Comparison of ENCODE assay signal across 7 mouse cellular contexts in genomic region chr16:31935091-31935979, GRCm38 (mm10). TPM values are rescaled to one million over a fixed set of nuclear protein-coding genes. Genes with fewer than 3 reads are reported as not detected.
DNase-seq lines count a peak whose midpoint lies in the region; ATAC-seq lines count a peak whose summit lies in the region.

No protein-coding gene starts in this region.

- ATAC-seq in lung, embryonic 15.5 days (ENCODE audit: borderline replicate concordance, extremely low read depth, low FRiP score, low TSS enrichment), result no peak
- peak; percentile 13 for ATAC-seq in frontal cortex, adult (ENCODE audit: low TSS enrichment)
- ATAC-seq in limb, embryonic 12.5 days (ENCODE audit: insufficient number of reproducible peaks, insufficient read depth, low FRiP score, low TSS enrichment, low read depth), result no peak
- no peak for ATAC-seq in neural tube, embryonic 14.5 days (ENCODE audit: low read depth)
- ATAC-seq in erythroid progenitor cell, adult 5-6 weeks (replicated peaks; ENCODE audit: low FRiP score, poor library complexity, severe bottlenecking), result no peak

- peak overlapping the region; percentile 24 for H3K4me3 ChIP-seq in lung, embryonic 15.5 days
- peak overlapping the region; percentile 30 for H3K4me3 ChIP-seq in limb, embryonic 12.5 days (replicated peaks)
- H3K4me3 ChIP-seq in neural tube, embryonic 14.5 days (ENCODE audit: low read depth, low read length), result peak overlapping the region; percentile 39

- H3K27ac ChIP-seq in lung, embryonic 15.5 days, result no peak overlapping the region
- no peak overlapping the region for H3K27ac ChIP-seq in limb, embryonic 12.5 days
- H3K27ac ChIP-seq in neural tube, embryonic 14.5 days (ENCODE audit: low read depth, low read length), result no peak overlapping the region

- H3K9ac ChIP-seq in lung, embryonic 15.5 days, result no peak overlapping the region
- peak overlapping the region; percentile 37; the same call in 1 of the 2 replicates for H3K9ac ChIP-seq in limb, embryonic 12.5 days (replicated peaks)
- H3K9ac ChIP-seq in neural tube, embryonic 14.5 days (replicated peaks; ENCODE audit: low read depth, low read length), result peak overlapping the region; percentile 70

- 4% methylated on average over 36 of the region's 36 CpGs for WGBS in lung, embryonic 15.5 days
- WGBS in limb, embryonic 12.5 days, result 5% methylated on average over 36 of the region's 36 CpGs
- WGBS in neural tube, embryonic 14.5 days, result 6% methylated on average over 36 of the region's 36 CpGs

- 0 out of 2 replicates have a peak, but pooled peaks cover 4% of the 10 kb centered on the region for H3K9me3 ChIP-seq in lung, embryonic 15.5 days
- no peaks in the 10 kb centered on the region; the same call in 1 of the 2 replicates for H3K9me3 ChIP-seq in limb, embryonic 12.5 days
- no peaks in the 10 kb centered on the region for H3K9me3 ChIP-seq in neural tube, embryonic 14.5 days (ENCODE audit: control insufficient read depth, low read length)

- no peak for DNase-seq in lung, postnatal 25 days (ENCODE audit: low spot score)
- peak; percentile 50 for DNase-seq in cerebellum, adult 9-10 months

- peaks cover 48% of the 10 kb centered on the region for H3K27me3 ChIP-seq in lung, embryonic 15.5 days
- H3K27me3 ChIP-seq in limb, embryonic 12.5 days, result peaks cover 57% of the 10 kb centered on the region
- H3K27me3 ChIP-seq in neural tube, embryonic 14.5 days (ENCODE audit: control insufficient read depth, insufficient read depth, low read length), result no peaks in the 10 kb centered on the region

- peak overlapping the region; percentile 52 for H3K4me2 ChIP-seq in lung, embryonic 15.5 days
- peak overlapping the region; percentile 51 for H3K4me2 ChIP-seq in limb, embryonic 12.5 days
- H3K4me2 ChIP-seq in neural tube, embryonic 14.5 days (ENCODE audit: low read depth, low read length), result peak overlapping the region; percentile 83

- H3K36me3 ChIP-seq in lung, embryonic 15.5 days, result no peaks in the 10 kb centered on the region
- no peaks in the 10 kb centered on the region for H3K36me3 ChIP-seq in limb, embryonic 12.5 days
- no peaks in the 10 kb centered on the region for H3K36me3 ChIP-seq in neural tube, embryonic 14.5 days (ENCODE audit: control insufficient read depth, insufficient read depth, low read length)

- H3K4me1 ChIP-seq in lung, embryonic 15.5 days, result peaks cover 26% of the 10 kb centered on the region
- peaks cover 20% of the 10 kb centered on the region for H3K4me1 ChIP-seq in limb, embryonic 12.5 days (replicated peaks)
- H3K4me1 ChIP-seq in neural tube, embryonic 14.5 days (ENCODE audit: control insufficient read depth, insufficient read depth, low read length), result peaks cover 20% of the 10 kb centered on the region

RNA-seq across cellular contexts. Expression of gene Pigz, which starts 1.7 kb away (rescaled TPM):
- polyA plus RNA-seq in lung, embryonic 15.5 days (2015; fragmentation: Nextera tagmentation; extraction: Ambion mirVana), result 0.40 and 0.71 TPM in 2 replicates
- 0.91 and 1.2 TPM in 2 replicates for polyA plus RNA-seq in limb, embryonic 12.5 days (2016; fragmentation: Nextera tagmentation; extraction: Ambion mirVana)
- polyA plus RNA-seq in neural tube, embryonic 14.5 days (2014; fragmentation: Nextera tagmentation; extraction: Ambion mirVana), result 3.9 and 5.0 TPM in 2 replicates
- 3.2 TPM in 1 of 2 replicates, not detected in the other for total RNA-seq in erythroid progenitor cell, adult 5-6 weeks (2015; ENCODE audit: low replicate concordance)
- total RNA-seq in erythroid progenitor cell, adult 5-6 weeks (2017; ENCODE audit: low replicate concordance), result 0.15 and 0.39 TPM in 2 replicates

RNA-seq across cellular contexts. Expression of gene 0610012G03Rik, which starts 13.0 kb away (rescaled TPM):
- 75.7 and 77.3 TPM in 2 replicates for polyA plus RNA-seq in lung, embryonic 15.5 days (2015; fragmentation: Nextera tagmentation; extraction: Ambion mirVana)
- 77.5 and 83.7 TPM in 2 replicates for polyA plus RNA-seq in limb, embryonic 12.5 days (2016; fragmentation: Nextera tagmentation; extraction: Ambion mirVana)
- polyA plus RNA-seq in neural tube, embryonic 14.5 days (2014; fragmentation: Nextera tagmentation; extraction: Ambion mirVana), result 115 and 124 TPM in 2 replicates
- total RNA-seq in erythroid progenitor cell, adult 5-6 weeks (2015; ENCODE audit: low replicate concordance), result 10.5 and 11.9 TPM in 2 replicates
- 2.1 TPM in 1 of 2 replicates, not detected in the other for total RNA-seq in erythroid progenitor cell, adult 5-6 weeks (2017; ENCODE audit: low replicate concordance)

RNA-seq across cellular contexts. Expression of gene Ncbp2, which starts 13.0 kb away (rescaled TPM):
- 114 TPM in 2 replicates for polyA plus RNA-seq in lung, embryonic 15.5 days (2015; fragmentation: Nextera tagmentation; extraction: Ambion mirVana)
- 148 and 149 TPM in 2 replicates for polyA plus RNA-seq in limb, embryonic 12.5 days (2016; fragmentation: Nextera tagmentation; extraction: Ambion mirVana)
- polyA plus RNA-seq in neural tube, embryonic 14.5 days (2014; fragmentation: Nextera tagmentation; extraction: Ambion mirVana), result 92.0 and 92.9 TPM in 2 replicates
- 7.9 and 9.2 TPM in 2 replicates for total RNA-seq in erythroid progenitor cell, adult 5-6 weeks (2015; ENCODE audit: low replicate concordance)
- 4.4 and 5.9 TPM in 2 replicates for total RNA-seq in erythroid progenitor cell, adult 5-6 weeks (2017; ENCODE audit: low replicate concordance)

RNA-seq across cellular contexts. Expression of gene Meltf, which starts 56.7 kb away (rescaled TPM):
- 0.11 TPM in 1 of 2 replicates, not detected in the other for polyA plus RNA-seq in lung, embryonic 15.5 days (2015; fragmentation: Nextera tagmentation; extraction: Ambion mirVana)
- polyA plus RNA-seq in limb, embryonic 12.5 days (2016; fragmentation: Nextera tagmentation; extraction: Ambion mirVana), result 0.50 and 0.70 TPM in 2 replicates
- 0.12 TPM in 2 replicates for polyA plus RNA-seq in neural tube, embryonic 14.5 days (2014; fragmentation: Nextera tagmentation; extraction: Ambion mirVana)
- not detected in 2 replicates for total RNA-seq in erythroid progenitor cell, adult 5-6 weeks (2015; ENCODE audit: low replicate concordance)
- total RNA-seq in erythroid progenitor cell, adult 5-6 weeks (2017; ENCODE audit: low replicate concordance), result not detected in 2 replicates
